Mouse (Mus musculus): ENCODE data around the gene Srpk2.
"Not testable (repeated sequence)": the region's sequence is repeated elsewhere in the genome, so short reads cannot be mapped to it uniquely, and the experiment has no call there.

The Srpk2 gene

GRCm38 (mm10) chr5:23684517-23684916, at the start of gene Srpk2:
Gene Srpk2 (minus strand): TSS chr5:23684617.
- no peak for DNase-seq

GRCm38 (mm10) chr5:23721956-23722355, 37.5 kb upstream of the Srpk2 start:
- DNase-seq: no peak

- DNase-seq: no peak
Observed at GRCm38 (mm10) chr5:23718881-23719328, 34.5 kb upstream of the Srpk2 start.

DNA sequence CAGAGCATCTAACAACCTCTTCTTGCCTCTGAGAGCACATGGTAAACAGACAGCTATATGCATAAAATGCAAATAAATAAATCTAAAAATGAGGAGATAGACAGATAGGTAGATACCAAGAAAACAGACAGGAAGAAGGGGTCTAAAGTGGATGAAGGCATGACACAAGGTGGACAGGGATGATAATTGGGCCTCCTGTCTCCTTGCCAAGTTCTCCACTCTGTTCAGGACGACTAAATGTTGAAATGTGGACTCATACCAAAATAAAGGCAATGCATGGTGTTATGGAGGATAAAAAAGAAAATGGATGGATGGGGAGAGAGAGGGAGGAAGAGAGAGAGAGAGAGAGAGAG, 33.7 kb upstream of the Srpk2 start:
- DNase-seq: no peak

DNA sequence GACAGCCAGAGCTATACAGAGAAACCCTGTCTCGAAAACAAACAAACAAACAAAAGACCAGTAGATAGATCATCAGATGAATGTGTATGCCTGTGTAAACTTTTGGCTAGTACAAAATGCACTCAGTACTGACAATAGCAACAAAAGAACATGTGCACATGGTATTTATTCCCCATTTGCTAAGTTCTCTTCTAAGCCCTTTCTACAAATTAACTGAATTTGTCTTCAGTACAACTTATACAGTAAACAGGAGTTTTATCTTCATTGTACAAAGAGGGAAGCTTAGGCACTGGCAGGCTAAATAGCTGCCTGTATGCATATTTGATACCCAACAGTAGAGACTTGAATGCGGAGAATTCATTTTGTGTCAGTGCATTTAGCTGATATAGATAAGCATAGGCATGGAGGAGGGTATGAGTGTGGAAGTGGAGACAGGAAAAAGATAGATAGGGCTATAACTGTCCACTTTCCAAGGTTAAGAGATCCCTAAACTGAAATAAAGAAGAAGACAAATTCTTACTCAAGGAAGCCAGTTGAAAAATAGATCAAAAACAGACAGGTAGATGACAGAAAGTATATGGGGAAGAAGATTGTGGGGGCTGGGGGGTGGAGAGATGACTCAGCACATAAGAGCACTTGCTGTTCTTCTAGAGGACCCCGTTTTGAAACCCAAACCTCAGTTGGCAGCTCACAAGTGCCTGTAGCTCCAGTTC, 33.2 kb upstream of the Srpk2 start:
- DNase-seq: no peak

GRCm38 (mm10) chr5:23713401-23714335, 29.3 kb upstream of the Srpk2 start:
- no peak for DNase-seq

DNA sequence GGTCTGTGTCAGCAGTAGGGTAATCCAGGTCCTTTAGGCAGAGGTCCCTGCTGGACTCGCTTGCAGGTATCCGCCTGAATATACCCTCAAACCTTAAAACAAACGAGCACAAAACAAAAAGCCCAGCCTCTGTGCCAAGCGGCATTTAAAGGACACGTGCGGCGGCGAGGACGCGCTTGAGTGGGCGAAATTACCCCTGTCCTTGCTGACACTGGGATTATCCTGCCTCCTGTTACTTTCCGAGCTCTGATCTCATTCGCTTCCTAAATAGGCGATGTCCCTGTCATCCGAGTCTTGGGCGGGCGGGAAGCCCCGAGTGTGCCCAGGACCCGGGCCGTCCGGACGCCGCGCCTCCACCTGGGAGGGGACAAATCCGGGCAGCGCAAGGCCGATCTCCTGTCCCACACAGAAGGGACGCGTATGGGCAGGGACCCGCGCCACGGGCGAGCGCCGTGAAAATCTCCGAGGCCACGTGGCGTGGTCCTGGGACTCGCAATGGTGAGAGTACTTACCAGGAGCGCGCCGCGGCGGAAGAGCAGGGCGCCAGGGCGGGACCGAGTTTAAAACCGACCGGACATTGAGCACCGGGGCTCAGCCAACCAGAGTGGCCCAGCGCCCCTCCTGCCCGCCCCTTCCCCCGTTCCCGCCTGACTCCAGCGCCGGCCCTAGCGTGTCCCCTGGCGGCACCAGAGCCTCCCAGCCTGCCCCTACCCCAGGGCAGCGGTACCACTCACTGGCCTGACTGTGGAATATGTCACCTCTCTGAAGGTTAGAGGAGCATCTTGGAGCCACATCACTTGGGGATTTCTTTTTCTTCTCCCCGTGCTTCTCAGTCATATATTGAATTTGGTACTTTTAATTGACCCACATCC, 27.9 kb upstream of the Srpk2 start:
- DNase-seq: peak; percentile 70

DNA sequence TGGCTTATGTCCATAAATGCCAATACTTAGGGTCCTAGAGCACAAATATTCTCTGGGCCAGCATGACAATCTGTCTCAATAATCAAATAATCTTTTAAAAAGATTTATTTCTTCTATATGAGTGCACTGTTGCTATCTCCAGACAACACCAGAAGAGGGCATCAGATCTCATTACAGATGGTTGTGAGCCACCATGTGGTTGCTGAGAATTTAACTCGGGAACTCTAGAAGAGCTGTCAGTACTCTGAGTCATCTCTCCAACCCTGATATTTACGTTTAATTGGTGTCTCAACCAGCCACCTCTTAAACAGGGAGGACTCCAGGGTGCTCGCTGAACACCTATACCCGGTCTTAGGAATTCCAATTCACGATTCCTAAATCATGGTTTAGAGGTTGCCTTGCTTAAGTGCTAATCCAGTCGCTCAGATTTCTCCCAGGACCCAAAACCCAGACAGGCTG, 27.3 kb upstream of the Srpk2 start:
- peak; percentile 11 for DNase-seq

- DNase-seq: no peak
Observed at GRCm38 (mm10) chr5:23711244-23711643, 26.8 kb upstream of the Srpk2 start.

- no peak for DNase-seq
Observed at GRCm38 (mm10) chr5:23709661-23710060, 25.2 kb upstream of the Srpk2 start.

DNA sequence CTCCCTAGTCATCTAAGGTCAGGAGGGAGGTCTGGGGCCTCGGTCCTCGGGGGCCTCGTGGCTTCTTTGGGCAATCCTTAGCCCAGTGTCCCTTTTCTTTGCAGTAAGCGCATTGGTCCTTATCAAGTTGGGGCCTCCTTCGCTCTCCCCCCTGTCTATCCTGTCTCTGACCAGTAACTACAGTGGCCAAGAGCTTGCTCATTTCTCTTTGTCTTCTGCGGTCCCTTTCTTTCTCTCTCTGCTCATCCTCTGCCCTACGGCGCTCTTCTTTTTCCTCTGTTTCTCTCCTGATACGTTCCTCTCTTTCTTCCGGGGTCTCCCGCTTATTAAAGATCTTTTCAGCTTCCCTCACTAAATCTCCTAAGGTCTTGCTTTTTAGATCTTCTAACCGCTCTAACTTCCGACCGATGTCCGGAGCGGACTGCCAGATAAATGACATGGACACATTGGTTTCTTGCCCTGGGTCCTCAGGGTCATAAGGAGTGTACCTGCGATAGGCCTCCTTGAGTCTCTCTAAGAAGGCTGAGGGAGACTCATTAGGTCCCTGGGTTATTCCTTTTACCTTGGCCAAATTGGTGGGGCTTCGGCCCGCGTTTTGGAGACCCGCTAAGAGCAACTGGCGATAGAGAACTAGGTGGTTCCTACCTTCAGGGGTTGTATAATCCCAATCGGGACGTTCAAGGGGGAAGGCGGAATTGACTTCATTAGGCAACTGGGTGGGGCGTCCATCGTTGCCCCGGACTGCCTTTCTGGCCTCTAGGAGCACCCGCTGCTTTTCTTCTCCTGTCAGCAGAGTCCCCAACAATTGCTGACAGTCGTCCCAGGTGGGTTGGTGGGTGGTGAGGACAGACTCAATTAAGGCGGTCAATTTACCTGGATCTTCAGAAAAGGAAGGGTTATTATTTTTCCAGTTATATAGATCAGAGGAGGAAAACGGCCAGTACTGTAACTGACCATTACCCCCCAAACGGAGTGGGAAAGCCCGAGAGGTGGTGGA, 22.5 kb upstream of the Srpk2 start:
- DNase-seq: not testable (repeated sequence)

DNA sequence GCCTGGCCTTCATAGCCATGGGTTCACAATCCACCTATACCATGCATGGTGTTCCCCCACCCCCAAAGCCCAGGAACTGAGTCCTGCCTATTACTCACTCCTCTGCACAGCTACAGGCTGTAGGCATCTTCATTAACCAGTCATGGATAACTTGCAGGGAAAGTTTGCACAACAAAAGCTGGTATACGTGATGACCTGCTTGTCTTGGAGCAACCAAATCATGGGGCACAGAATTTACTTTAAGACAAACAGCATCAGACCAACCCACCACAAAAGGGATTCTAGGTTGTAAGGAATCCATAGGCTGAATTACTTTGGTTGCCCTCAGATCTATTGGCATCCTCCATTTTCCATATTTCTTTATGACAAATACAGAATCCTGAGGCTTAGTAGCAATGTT, 13.0 kb upstream of the Srpk2 start:
- no peak for DNase-seq

DNA sequence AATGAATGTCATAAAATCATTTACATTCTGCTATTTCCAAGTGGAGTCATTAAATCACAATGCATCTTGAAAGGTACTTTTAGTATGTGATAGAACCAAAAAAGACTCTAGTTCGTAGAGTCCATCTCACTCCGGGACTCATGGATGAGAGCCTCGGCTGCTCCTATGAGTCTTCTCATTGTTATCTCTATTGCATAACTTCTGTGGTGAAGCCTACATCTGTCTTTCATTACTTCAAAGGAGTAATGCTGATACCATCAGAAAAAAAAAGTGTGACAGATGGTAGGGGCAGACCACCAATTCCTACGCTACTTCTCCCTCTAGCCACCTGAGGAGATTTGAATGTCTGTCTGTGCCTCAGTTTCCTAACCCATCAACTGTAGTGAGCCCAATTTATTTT, 986 bp downstream of the Srpk2 start:
- no peak for DNase-seq

GRCm38 (mm10) chr5:23679006-23679405, 5.4 kb downstream of the Srpk2 start:
- DNase-seq: no peak

DNA sequence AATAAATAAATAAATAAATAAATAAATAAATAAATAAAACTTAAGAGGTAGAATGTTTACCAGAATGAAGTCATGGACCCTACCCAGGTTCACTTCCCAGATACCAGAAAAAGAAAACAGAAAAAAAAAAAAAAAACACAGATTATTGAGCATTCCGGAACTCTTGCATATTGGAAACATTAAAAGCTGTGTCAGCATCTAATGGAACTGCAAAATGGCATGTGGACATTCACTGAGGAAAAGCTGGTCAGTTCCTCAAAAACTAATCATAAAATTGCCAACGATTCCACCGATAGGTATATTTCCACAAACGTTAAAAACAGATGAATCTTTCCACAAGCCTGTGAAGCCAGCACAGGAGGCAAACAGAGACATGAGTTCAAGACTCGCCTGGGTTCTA, 6.5 kb downstream of the Srpk2 start:
- DNase-seq: no peak

DNA sequence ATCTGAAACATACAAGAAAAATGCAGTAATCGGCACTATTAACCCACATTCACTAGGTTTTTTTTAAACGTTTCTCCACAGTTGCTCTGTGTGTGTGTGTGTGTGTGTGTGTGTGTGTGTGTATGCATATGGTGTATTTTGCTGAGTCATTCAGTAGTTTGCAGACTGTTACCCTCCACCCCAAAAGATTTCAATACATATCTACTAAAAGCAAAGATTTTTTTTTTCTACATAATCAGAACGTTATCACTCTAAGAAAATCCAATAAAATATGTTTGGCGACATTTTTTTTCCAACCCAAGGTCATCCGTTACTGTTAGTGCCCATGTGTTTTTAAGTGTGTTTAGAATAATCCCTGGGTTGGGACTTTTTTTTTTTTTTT, 7.4 kb downstream of the Srpk2 start:
- DNase-seq: no peak

- DNase-seq: peak; percentile 32
Observed at GRCm38 (mm10) chr5:23676156-23677071, 8.0 kb downstream of the Srpk2 start.

DNA sequence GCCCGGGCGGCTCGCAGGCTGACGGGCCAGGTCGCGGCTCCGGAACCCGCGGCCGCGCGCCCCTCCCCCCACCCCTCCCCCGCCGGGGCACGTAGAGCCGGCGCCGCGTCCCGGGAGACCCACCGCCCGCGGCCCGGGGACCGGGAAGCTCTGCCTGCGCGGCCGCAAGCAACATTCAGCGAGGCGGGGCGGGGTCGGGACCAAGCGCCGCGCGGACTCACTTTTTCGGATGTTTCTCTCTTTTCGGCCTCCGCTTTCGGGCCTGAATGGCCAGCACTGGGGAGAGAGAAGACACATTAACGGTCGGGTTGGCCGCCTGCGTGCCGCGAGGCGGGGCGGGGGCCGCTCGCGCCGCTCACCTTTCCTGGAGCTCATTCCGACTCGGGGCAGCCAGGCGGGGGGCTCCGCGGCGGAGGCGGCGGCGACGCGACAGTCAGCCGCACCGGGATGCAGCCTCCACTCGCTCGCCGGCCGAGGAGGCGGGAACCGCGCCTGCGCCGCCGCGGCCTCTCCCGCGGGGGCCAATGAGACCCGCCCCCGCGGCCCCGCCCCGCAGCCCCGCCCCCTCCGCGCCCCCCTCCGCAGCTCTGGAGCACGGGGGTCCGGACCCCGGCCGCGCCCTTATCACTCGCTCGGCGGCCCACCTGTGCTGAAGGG, 8.8 kb downstream of the Srpk2 start:
- peak; percentile 66 for DNase-seq

DNA sequence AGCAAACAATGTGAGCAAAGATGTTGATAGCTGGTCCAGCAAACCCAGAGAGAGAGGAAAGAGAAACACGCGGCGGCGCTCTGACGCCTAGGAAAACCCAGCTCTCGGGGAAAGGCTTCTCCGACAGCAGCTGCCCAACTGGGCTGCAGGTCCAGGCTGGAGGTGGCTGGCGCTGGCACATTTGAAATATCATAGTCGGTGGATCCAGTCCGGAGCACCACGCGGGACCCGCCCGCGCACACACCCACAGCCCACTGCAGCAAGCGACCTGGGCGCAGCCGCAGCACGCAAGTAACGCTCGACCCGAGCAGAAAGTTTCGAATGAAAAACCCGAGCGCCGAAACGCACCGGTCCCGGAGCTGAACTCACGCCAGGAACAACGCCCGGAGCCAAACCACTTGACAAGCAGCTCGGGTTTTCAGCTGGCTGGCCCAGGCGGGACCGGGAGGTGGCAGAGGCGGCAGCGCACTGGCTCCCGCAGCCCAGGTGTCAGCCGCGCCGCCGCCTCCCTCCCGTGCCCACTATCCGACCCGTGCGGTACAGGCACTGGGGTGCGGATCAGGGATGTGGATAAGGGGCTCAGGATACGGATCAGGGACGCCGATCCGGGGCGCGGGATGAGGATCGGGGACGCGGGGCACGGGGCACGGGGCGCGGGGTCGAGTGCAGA, 9.5 kb downstream of the Srpk2 start:
- peak; percentile 65 for DNase-seq

All from right cerebral cortex, postnatal 14 days (tissue).